Mouse (Mus musculus): ENCODE data around the gene Psmd10.
A peak's percentile ranks its signal among the peaks of the same experiment; 100 is the strongest.

Psmd10 gene

DNA sequence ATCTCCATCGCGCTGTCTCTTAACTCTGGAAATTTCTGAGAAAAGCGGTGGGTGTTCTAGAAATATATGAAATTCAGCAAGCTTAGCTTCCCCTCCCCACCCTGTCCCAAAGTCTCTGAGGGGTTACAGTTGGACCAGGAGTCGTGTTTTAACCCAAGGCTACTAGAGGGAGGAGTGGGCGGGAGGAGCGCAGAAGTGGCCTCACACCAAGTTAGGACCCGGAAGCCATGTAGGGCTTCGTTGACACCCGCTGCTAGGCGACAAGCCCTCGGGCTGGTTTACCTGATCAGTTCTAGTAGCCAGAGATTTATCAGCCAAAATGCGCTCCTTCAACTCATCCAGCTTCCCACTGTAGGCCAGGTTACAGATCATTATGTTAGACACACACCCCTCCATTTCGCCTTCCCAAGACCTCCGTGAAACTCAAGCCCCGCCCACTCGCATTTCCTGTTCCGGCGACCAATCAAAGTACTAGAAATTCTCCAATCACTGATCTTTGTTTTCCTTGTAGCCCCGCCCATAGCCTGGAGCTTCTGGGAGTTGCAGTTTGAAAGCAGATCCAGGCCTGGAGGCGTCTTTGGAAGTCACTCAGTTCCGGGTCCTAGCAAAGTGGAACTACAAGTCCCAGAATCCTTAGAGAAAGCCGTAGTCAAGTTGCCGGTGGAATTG, at the start of gene Psmd10, which contains the start of gene Atg4a:
Gene Psmd10, minus strand, starts transcription at position 457 of the 669 bp plus-strand sequence.
Gene Atg4a, plus strand, starts transcription at position 636 of the 669 bp plus-strand sequence.
- DNase-seq: peak; percentile 98

DNA sequence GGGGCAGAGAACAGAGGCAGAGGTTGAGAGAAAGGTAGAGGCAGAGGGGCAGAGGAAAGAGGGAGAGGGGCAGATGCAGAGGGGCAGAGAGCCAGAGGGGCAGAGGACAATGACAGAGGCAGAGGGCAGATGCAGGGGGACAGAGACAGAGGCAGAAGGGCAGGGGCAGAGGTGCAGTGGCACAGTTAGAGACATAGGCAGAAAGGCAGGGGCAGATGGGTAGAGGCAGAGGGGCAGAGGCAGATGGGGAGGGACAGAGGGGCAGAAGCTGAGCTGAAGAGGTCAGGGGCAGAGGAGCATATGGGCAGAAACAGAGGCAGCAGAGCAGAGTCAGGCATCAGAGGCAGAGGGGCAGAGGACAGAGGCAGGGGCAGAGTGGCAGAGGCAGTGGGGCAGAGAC, 42.4 kb upstream of the Psmd10 start:
- DNase-seq: no peak

DNA sequence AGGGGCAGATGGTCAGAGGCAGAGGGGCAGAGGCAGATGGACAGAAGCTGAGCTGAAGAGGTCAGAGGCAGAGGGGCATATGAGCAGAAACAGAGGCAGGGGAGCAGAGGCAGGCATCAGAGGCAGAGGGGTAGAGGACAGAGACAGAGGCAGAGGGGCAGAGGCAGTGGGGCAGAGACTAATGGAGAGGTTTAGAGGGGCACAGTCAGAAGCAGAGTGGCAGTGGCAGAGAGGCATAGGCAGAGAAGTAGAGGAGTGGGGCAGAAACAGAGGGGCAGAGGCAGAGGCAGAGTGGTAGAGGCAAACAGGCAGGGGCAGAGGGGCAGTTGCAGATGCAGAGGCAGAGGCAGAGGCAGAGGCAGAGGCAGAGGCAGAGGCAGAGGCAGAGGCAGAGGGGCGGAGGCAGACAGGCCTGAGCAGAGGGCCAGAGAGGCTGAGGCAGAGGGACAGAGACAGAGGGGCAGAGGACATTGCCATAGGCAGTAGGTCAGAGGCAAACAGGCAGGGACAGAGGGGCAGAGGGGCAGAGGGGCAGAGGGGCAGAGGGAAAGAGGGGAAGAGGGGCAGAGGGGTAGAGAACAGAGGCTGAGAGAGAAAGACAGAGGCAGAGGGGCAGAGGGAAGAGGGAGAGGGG, 41.5 kb upstream of the Psmd10 start:
- no peak for DNase-seq

DNA sequence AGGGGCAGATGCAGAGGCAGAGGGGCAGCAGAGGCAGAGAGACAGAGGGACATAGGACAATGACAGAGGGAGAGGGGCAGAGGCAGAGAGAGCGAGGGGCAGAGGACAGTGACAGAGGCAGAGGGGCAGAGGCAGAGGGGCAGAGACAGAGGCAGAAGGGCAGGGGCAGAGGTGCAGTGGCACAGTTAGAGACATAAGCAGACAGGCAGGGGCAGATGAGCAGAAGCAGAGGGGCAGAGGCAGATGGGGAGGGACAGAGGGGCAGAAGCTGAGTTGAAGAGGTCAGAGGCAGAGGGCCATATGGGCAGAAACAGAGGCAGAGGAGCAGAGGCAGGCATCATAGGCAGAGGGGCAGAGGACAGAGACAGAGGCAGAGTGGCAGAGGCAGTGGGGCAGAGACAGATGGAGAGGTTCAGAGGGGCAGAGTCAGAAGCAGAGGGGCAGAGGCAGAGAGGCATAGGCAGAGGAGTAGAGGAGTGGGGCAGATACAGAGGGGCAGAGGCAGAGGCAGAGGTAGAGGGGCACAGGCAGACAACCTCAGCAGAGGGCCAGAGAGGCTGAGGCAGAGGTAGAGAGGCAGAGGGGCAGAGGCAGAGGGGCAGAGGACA, 40.5 kb upstream of the Psmd10 start:
- DNase-seq: no peak

DNA sequence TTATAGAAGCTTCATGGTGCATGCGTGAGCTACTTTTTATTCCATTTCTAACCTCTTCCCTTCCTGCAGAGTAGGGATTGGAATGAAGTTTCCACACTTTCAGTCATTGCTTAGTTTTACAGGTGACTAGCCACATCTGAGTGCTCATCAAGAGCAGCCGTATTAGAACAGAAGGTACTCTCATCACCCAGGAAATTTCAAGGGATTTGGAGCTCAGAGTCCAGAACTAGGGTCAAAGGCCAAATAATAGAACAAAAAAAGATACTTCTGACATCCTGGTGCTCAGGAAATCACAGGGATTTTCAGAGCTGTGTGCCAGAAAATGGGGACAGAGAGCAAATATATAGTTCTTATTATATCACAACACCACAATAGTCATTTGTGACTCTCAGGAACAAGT, 28.7 kb upstream of the Psmd10 start:
- DNase-seq: no peak

DNA sequence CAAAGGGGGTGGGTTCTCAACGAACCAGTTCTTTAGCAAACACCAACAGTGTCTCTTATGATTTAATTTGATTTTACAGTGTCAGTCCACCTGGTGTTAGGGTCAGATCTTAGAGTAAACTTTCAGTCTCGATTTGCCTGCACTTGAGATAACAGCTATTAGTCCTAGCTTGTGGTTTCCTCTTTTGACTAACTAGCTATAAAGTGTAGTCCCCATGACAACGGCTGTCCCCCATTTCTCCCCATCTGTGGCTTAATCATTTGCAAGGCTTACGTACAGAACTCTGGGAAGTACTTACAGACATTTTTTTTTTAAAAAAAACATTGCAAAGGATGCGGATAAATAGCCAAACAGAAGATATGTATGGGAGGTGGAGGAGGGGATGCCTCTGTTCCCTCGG, 28.3 kb upstream of the Psmd10 start:
- no peak for DNase-seq

DNA sequence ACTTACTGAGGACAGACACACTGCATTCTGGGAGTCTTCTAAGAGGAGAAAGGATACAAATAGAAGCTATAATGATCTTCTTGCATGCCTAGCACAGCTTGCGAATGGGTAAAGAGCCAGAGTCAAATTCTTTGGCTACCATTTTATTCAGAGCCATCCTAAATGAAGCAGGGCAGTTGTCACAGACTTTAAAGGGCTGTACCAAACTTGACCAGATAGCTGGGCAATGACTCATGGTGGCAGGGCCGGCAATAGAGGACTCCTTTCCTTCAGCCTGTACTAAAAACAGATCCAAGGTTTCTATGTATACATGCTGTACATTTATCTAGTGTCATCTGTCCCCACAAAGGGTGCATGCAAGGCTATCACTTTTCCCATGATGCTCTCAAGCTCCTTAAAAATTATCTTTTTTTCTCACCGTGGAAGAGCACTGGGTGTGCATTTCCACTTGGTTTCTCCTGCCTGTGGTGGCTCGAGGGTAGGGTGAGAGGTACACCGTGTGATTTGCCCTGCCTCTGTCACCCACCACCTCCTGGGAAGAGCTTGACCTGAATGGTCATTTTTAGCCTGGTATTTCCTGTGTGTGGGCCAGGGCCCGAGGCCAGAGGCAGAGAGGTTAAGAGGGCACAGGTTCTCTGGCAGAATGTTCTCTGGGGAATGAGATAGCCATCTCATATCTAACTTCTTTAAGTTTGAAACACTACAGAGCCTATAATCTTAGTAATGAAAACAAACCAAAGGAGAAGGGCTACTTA, 26.9 kb upstream of the Psmd10 start:
- DNase-seq: no peak

DNA sequence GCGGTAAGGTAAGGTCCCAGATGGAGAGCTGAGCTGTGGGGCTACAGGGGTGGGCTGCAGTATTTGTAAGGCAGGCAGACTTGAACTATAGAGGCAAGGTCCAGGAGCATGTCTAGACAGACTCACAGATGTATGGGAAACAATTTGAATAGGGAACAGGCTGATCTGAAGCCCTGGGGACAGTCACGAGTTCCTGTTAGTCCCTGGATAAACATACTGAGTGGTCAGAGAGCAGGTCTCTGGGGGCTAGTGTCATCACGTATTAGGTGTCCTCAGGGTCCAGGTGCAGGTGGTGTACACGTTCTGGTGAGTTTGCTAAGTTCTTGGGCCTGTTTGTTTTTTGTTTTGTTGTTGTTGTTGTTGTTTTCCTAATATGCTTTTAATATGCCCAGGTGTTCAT, 23.6 kb upstream of the Psmd10 start:
- DNase-seq: no peak

DNA sequence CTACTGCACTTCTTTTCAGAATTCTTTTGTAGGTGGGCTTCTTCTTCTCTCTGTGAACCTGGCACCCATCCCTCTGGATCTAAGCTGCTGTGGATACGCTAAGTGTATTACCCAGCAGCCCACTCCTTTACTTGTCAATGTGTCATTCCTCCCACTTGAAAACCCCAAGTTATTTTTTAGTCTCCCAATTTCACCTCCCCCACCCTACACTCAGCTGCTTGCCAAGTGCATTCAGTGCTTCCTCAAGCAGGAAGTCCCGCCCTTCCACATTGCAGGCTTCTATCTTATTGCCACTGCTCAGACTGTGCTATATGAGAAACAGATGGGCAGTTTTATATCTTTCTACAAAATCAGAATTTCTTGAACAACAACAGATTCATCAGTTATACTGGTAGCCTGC, 23.0 kb upstream of the Psmd10 start:
- DNase-seq: no peak

DNA sequence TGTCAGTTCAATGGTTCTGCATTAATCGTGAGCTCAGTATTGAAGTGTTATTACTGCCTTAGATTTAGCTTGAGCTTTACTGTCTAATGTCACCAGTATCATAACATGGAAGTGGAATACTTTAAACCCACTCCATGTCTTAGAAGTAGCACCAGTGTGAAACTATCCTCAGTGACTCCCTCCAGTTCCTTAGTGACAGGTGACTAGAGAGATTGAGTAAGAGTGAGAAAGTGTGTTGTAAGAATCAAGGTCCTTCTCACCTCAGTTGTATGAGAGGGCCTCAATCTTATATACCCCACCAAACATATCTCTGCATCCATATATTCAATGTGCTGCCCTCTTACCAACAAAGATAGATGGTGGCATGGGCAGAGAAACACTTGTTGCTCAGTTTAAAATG, 22.4 kb upstream of the Psmd10 start:
- no peak for DNase-seq

DNA sequence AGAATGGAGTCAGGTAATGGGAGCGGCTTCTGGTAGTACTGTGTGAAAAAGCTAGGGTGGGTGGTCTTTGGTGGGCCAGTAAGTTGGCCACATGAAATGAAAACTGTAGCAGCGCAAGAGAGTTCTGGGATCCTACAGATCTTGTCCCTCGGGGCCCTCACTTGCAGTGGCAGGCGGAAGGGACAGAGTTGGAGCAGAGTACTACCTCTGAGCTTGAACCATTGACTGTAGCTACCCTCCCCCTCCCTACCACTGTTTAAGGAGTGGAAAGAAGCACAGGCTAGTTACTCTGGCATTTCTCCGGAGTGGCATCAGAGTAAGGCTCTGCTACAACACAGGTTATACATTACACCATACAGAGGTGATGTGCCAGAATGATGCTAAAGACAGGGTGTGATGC, 431 bp upstream of the Psmd10 start:
- DNase-seq: no peak

DNA sequence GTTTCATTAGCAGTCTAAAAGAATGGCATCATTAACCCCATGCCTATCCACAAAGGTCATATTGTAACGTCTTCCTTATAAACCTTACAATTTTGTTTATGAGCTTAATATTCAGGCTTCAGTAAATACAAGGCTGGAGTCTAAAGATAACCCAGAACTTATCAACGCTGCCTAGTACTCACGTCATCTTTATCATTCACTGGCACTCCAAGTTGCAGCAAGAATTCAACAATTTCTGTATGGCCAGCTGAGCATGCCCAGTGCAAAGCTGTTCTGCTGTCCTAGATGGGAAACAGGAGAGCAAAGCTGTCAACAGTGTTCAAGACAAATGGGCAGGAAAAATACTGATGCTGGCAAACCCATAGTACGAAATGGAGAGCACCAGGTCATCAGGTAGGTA, 2.9 kb downstream of the Psmd10 start:
- no peak for DNase-seq

DNA sequence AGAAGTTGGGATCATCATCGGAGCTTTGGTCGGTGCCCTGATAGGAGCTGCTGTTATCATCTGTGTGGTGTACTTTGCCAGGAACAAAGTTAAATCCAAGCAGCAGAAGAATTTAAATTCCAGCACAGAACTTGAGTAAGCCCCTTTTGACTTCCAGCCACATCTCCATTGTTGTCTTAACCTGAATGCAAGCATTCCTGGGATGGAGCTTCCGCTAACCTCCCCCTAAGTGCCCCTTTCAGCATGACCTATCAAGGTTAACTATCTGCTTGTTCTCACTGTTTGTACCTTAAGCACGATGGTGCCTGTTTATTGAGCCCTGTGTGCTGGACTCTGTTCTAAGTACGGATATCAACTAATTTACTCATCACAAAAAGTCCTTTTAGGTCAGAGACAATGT, 20.3 kb downstream of the Psmd10 start:
- DNase-seq: no peak

DNA sequence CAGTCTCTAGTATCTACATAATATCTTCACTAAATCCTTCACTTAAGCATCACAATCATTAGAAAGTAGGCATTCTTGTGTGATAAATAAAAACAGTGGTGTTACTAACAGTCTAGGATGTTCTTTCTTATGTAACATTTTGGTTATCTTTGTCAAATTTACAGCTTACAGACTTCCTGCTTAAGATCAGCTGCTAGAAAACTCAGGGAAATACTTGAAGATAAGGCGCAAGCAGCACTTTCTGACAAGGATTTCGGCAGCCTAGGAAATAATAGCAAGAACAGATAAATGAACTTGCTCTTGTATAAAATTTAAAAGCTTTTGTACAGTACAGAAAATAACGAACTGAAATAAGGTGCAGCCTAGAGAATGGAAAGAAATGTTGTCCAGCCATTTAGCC, 23.3 kb downstream of the Psmd10 start:
- no peak for DNase-seq

DNA sequence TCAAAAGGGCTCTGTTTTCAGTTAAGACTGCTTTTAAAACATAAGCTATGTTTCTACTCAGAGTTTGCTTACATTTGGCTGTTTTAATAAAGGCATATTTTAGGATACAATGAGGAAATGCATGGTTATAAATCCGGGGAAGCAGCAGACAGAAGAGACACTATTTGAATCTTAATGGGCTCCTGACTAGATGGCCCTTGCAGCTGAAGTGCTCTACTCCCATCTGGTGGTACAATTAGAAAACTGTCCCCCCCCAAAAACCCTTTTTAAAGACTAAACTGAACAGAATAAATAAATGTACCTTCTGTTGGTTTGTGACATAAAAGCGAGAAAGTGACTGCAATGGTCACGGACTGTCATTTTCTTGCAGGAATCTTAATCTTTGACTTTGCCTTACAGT, 24.5 kb downstream of the Psmd10 start:
- DNase-seq: no peak

DNA sequence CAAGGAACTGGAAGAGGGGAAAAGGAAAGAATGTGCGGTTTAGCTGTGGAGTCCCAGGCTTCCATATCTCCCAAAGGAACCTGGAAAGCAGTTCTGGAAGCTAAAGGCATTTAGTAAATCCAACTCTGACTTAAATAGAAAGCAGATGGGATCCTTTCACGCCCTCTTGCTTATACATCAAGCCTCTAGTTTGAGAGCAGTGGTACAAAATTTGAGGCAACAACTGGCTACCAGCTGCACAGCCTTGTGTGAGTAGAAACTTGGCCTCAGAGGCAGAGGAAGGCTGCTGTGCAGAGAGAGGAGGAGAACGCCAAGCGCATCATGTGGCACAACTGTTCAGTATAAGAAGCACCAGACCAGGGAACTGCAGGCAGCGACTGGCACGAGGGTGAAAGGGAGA, 35.2 kb downstream of the Psmd10 start:
- DNase-seq: no peak

DNA sequence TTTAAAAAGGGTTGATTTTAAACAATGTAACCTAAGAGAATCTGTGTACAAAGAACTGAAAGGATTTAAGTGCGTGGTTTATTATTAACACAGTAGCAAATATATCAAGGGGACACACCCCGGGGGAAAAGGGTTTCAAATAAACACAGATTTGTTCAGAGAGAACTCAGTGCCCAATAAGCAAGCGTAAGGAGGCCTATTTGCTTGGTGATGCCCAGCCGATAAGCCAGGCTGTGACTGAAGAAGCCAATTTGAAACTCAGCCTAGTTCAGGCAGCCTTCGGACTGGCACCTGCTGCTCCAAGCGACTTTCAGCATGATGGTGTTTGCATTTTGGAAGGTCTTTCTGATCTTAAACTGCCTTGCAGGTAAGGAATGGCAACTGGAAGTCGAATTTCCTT, 49.2 kb downstream of the Psmd10 start, which contains the start of gene Vsig1:
Gene Vsig1, plus strand, starts transcription at position 249 of the 400 bp plus-strand sequence.
- no peak for DNase-seq

DNA sequence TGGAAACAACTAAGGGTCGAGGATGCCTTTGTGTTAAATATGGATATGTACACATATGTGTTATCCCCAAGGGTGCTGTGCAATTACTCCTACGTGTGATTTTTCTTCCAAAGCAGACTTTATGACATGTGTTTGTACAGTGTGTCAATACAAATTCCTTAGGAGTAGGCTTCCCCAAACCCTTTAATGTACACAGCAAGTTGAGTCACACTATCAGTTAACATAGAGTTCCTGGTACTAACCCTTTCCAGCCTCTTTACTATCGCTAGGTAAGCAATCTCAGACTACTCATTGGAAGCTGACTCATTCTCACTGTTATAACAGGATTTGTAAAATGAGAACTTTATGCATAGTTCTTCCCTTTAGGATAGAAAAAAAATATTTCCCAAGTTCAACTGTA, 53.0 kb downstream of the Psmd10 start:
- no peak for DNase-seq
